Mouse (Mus musculus) monocyte, adult 5-6 weeks (primary cell): Measurements from ENCODE around the gene Naa38. TPM values are rescaled to one million over a fixed set of nuclear protein-coding genes. Genes with fewer than 3 reads are reported as not detected.
A peak's percentile ranks its signal among the peaks of the same experiment; 100 is the strongest.

Experiments used
- ATAC-seq: fragments of 153-309, 156-312 bp; replicated peaks from 2 replicates; pipeline ENCODE4 v1.8.0; 2017; ENCODE audit warnings: mild to moderate bottlenecking; ENCODE audit not compliant: low TSS enrichment, insufficient number of reproducible peaks, severe bottlenecking, poor library complexity, low FRiP score
- total RNA-seq: library from RNA; stranded (forward); fragments of 200-1000, 200-491, 200-594 nt; gene quantifications from 3 replicates; pipeline ENCODE4 v1.2.3, GENCODE M21; 2017

The Naa38 gene
- total RNA-seq, 1 experiment from 2014 or later = 51.4 TPM

DNA sequence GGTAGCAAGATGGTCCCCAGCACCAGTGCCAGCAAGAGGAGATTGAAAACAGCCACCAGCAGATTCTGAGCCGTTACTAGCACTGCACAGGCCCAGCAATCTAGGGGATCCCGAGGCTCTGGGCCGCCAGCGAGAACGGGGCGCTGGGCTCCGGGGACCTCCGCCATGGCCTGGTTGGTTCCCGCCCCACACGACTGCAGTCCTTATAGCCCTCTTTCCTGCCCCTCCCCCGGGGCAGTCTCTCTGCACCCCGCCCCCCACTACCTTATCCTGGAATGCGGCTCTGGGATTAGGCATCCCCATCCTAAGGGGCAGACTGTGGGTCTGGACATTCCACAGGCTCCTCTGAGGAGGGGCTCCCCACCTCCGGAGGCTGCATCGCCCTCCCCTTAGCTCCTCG lies 2.8 kb downstream of the Naa38 start, which contains the start of gene Tmem88:
Tmem88 (minus strand) TSS at position 176 of the 400 bp plus-strand sequence.
- ATAC-seq = no peak

- ATAC-seq = no peak
Observed at GRCm38 (mm10) chr11:69398486-69399200, 3.4 kb downstream of the Naa38 start.

DNA sequence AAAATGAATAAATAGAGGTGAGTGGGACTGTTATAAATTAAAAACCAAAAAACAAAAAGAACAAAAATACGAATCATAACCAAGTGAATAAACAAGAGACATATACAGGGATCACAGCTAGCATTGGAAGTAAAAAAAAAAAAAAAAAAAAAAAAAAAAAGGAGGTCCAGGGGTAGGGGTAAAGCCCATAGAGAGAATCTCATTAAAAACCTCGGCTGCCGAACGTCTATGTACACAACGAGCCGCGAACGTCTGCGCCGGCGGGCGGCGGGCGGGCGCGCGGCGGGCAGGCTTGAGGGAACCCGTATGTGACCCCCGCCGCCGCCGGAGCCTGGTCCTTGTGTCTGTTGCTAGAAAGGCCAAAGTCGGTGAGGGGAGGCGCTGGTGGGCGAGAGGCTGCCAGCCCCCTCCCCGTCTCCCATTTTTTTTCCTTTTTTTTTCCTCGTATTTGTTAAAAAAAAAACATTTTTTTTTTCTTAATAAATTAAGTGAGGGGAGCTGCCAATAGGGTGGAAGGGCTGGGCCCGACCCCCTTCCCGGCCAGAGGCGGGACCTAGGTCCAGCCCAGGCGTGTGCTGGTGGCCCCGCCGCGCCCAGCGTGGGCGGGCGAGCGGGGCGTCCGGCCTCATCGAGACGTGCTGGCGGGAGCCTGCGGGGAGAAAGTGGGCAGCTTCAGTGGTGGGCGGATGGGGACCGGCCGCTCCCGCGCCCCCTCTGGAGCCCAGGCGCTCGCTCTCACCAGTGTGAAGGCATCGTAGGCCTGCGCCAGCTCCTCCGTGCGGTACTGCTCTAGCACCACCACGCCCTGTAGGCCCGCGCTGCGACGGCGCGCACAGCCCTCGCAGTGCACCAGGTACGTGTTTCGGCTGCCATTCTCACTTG lies 4.2 kb downstream of the Naa38 start:
- ATAC-seq = no peak

DNA sequence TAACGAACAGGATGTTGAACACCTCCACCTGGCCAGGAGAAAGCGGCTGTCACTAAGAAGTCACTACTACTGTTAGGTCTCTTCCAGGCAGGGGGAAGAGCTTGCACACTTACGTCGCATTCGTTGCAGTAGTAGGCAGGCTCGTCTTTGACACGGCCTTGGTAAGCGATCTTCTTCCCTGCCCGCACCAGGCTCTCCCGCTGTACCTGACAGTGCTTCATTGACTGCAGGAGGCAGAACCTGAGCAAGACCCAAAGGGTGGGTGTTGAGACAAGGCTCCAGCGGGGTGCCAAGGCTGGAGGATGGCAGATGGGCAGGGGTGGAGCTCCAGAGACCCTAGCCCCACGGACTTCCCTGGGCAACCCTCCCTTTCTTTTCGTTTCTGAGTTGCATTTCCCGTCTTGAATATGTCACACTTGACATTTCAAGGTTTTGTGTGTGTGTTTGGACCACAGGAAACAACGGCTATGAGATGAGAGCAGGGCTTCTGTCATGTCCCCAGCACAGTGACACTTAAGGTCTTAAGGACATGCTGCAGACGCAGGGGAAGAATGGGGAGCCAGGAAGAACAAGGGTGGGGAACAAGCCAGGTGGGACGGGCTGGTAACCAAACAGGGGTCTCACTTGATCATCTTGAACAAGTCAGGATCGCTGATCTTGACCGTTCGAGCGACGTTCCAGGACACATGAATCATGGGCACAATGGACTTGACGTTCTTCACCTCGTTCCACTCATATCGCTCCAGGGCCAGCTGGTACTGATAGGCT lies 5.0 kb downstream of the Naa38 start:
- ATAC-seq = no peak

GRCm38 (mm10) chr11:69401210-69401637 lies 5.9 kb downstream of the Naa38 start:
- ATAC-seq = peak; percentile 74

GRCm38 (mm10) chr11:69401987-69402386 lies 6.7 kb downstream of the Naa38 start:
- ATAC-seq = no peak

DNA sequence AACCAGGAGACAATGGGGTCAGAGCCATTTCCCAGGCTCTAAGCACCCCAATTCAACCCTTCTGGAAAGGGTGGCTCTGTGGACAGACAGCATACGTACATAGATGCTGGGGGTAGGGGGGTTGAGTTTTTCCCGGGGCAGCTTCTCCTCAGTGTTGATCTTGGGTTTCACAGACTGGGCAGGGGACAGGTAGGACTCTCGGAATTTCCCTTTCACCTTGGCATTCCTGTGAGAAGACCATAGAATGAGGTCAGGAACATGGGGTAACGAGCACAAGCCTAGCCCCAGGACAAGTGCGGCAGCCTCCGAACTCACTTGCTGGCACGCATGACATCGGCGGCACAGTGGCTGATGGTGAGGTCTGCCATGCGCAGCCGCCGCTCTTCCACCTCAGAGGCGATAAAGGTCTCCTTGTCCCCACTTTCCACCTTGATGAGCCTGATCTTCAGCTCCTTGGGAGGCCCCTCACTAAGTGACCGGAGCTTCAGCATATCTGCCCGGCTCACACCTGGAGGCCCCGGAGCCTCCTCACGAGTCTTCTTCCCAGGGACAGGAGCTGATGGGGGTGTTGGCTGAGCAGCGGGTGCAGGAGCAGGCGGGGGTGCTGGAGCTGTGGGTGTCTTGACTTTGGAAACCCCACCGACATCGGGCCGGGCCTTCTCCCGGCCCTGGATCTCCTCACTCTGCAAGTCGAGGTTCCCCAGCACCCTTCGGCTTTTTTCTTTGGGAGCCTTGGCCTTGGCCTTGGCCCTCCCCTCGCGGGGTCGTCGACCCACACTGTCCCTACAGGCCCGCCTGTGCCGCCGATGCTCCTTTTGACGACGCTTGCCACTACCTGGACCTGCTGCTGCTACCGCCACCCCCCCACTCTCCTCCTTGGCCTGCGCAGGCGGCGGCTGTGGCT lies 8.7 kb downstream of the Naa38 start:
- ATAC-seq = no peak

DNA sequence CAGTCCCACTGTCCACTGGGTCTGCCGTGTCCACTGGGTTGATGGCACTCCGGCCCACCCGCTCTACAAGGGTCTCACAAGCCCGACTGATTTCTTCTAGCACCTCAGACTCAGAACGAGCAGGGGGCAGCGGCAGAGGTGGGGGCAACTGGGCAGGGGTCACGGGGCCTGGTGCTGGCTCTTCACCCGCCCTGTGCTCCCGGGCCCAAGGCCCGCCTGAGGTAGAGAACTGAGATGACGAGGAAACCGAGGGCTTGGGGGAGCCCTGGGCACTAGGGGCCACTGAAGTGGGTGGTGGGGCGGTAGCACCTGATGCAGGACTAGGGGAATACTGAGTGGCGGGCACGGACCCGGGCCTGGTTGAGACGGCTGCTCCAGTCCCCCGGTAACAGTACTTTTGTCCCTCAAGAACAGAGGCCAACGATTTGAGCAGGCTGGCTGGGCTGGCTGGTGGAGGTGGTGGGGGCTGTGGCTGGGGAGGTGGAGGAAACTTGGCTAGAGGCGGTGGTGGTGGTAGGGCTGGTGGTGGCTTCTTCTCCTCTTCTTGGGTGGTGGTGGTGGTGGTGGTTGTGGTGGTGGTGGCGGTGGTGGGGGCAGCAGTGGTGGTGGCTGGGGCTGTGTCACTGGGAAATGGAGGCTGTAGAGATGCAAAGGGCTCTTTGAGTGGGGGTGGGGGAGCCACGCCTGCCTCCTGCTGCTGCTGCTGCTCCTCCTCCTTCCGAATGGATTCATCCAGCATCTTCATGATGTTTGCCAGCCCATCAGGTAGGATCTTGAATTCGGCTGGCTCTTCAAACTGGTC lies 9.5 kb downstream of the Naa38 start:
- ATAC-seq = no peak

- no peak for ATAC-seq
Observed at GRCm38 (mm10) chr11:69405397-69406200, 10.3 kb downstream of the Naa38 start.

- no peak for ATAC-seq
Observed at GRCm38 (mm10) chr11:69406282-69406681, 11.0 kb downstream of the Naa38 start.

DNA sequence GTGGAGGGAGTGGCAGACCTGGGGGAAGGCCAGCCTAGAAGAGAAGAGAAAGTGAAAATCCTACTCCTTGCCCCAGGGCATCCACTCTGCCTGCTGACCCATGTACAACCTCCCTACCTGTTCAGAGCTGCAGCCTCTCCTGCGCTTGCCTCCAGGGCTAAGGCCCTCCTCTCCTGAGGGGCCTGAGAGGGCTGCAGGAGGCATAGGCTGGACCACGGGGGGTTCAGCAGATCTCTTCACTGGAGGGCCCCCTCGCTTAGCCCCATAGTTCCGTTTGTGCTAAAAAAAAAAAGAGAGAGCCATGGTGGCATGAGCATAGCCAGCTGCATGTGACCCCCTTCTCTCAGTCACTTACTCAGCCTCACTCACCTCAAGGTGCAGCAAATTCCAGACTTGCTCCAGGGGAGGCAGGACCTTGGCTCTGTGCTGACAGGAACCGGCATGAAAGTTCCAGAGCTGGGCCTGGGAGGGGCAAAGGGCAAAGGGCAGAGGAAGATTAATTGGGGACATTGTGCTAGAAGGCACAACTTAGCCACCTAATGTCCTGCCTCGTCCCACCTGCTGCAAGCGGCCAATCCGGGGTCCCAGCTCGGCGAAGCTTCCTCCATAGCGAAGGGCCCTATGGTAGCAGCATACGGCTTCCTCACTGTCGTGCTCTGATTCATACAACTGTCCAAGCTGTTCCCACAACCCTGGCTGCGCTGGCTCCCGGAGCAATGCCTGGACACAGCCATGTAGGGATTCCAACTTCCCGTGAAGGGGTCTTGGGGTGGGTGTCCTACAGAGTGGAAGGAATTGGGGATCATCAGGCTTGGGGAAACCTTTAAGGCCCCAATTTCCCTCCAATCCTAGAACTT lies 11.8 kb downstream of the Naa38 start:
- no peak for ATAC-seq

DNA sequence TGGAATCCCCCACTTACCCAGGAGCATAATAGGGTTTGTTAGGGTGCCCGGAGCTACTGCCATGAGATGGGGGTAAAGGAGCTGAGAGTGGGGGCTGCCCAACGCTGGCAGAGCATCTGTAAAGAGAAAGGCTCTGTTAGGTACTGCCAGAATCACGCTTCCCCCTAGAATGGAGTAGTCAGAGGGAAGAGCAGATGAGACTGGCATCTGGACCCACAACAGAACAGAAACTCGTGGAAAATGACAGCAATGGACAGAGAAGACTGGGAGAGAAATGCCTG lies 12.4 kb downstream of the Naa38 start:
- ATAC-seq = no peak

- peak; percentile 48 for ATAC-seq
Observed at GRCm38 (mm10) chr11:69408541-69409377, 13.5 kb downstream of the Naa38 start.

- ATAC-seq = peak; percentile 36
Observed at GRCm38 (mm10) chr11:69409378-69410044, 14.2 kb downstream of the Naa38 start.

DNA sequence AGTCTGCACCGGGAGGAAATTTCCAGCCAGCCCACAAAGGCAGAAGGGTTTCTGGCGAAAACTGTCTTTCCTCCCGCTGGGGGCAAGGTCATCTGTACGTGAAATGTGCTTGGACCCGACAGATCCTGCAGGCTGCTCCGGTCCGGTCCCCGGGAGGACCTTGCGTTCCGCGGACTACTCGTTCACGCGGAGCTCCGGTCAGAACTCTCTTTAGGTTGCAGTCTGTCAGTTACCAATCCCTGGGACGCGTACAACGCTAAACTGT lies 14.7 kb downstream of the Naa38 start:
- no peak for ATAC-seq
